Mouse (Mus musculus): ENCODE results near the gene Acer1. TPM values are rescaled to one million over a fixed set of nuclear protein-coding genes. Genes with fewer than 3 reads are reported as not detected.

The Acer1 gene
- polyA plus RNA-seq, 1 experiment from 2014 or later = not detected

- H3K4me3 ChIP-seq (replicated peaks; ENCODE audit: low read length) = no peak overlapping the region
- H3K9ac ChIP-seq (replicated peaks; ENCODE audit: low read depth, low read length) = no peak overlapping the region
- no peak overlapping the region for H3K4me2 ChIP-seq (ENCODE audit: low read length)
- no peak for ATAC-seq
- H3K9me3 ChIP-seq (ENCODE audit: control insufficient read depth, low read length) = no peaks in the 10 kb centered on the region
- H3K27ac ChIP-seq (ENCODE audit: low read length) = no peak overlapping the region
- WGBS = 72% methylated on average over 8 of the region's 8 CpGs
- no peaks in the 10 kb centered on the region for H3K27me3 ChIP-seq (replicated peaks; ENCODE audit: control insufficient read depth, insufficient read depth, low read length)
- no peaks in the 10 kb centered on the region for H3K4me1 ChIP-seq (replicated peaks; ENCODE audit: control insufficient read depth, insufficient read depth, low read length)
- H3K36me3 ChIP-seq (ENCODE audit: control insufficient read depth, insufficient read depth) = no peaks in the 10 kb centered on the region
These were observed 5.2 kb downstream of the Acer1 start for GRCm38 (mm10) chr17:56976531-56977390.

- no peak for ATAC-seq
- no peaks in the 10 kb centered on the region for H3K36me3 ChIP-seq (ENCODE audit: control insufficient read depth, insufficient read depth)
- H3K4me2 ChIP-seq (ENCODE audit: low read length) = no peak overlapping the region
- no peaks in the 10 kb centered on the region for H3K9me3 ChIP-seq (ENCODE audit: control insufficient read depth, low read length)
- no peak overlapping the region for H3K9ac ChIP-seq (replicated peaks; ENCODE audit: low read depth, low read length)
- no peaks in the 10 kb centered on the region for H3K27me3 ChIP-seq (replicated peaks; ENCODE audit: control insufficient read depth, insufficient read depth, low read length)
- H3K4me3 ChIP-seq (replicated peaks; ENCODE audit: low read length) = no peak overlapping the region
- H3K4me1 ChIP-seq (replicated peaks; ENCODE audit: control insufficient read depth, insufficient read depth, low read length) = no peaks in the 10 kb centered on the region
- 71% methylated on average over 3 of the region's 3 CpGs for WGBS
- no peak overlapping the region for H3K27ac ChIP-seq (ENCODE audit: low read length)
These were observed 6.5 kb downstream of the Acer1 start for GRCm38 (mm10) chr17:56975391-56975790.

GRCm38 (mm10) chr17:56974708-56975240 lies 7.2 kb downstream of the Acer1 start:
- no peak for ATAC-seq
- WGBS = 77% methylated on average over 5 of the region's 5 CpGs
- Histone ChIP-seq H3K9me3 (ENCODE audit: control insufficient read depth, low read length) (no peaks in the 10 kb centered on the region), H3K9ac (replicated peaks; ENCODE audit: low read depth, low read length) (no peak overlapping the region), H3K27ac (ENCODE audit: low read length) (no peak overlapping the region), H3K27me3 (replicated peaks; ENCODE audit: control insufficient read depth, insufficient read depth, low read length) (0 out of 2 replicates have a peak, but pooled peaks cover 2% of the 10 kb centered on the region), H3K4me2 (ENCODE audit: low read length) (no peak overlapping the region), H3K4me1 (replicated peaks; ENCODE audit: control insufficient read depth, insufficient read depth, low read length) (no peaks in the 10 kb centered on the region), H3K36me3 (ENCODE audit: control insufficient read depth, insufficient read depth) (no peaks in the 10 kb centered on the region), H3K4me3 (replicated peaks; ENCODE audit: low read length) (no peak overlapping the region)

GRCm38 (mm10) chr17:56973956-56974707 lies 7.8 kb downstream of the Acer1 start:
- H3K4me1 ChIP-seq (replicated peaks; ENCODE audit: control insufficient read depth, insufficient read depth, low read length) = no peaks in the 10 kb centered on the region
- H3K36me3 ChIP-seq (ENCODE audit: control insufficient read depth, insufficient read depth) = no peaks in the 10 kb centered on the region
- H3K4me3 ChIP-seq (replicated peaks; ENCODE audit: low read length) = no peak overlapping the region
- no peak overlapping the region for H3K4me2 ChIP-seq (ENCODE audit: low read length)
- no peak overlapping the region for H3K27ac ChIP-seq (ENCODE audit: low read length)
- 68% methylated on average over 11 of the region's 14 CpGs for WGBS
- H3K27me3 ChIP-seq (replicated peaks; ENCODE audit: control insufficient read depth, insufficient read depth, low read length) = 0 out of 2 replicates have a peak, but pooled peaks cover 5% of the 10 kb centered on the region
- no peak for ATAC-seq
- H3K9ac ChIP-seq (replicated peaks; ENCODE audit: low read depth, low read length) = no peak overlapping the region
- no peaks in the 10 kb centered on the region for H3K9me3 ChIP-seq (ENCODE audit: control insufficient read depth, low read length)

GRCm38 (mm10) chr17:56970081-56970480 lies 11.8 kb downstream of the Acer1 start:
- ATAC-seq = no peak
- Histone ChIP-seq H3K27me3 (replicated peaks; ENCODE audit: control insufficient read depth, insufficient read depth, low read length) (0 out of 2 replicates have a peak, but pooled peaks cover 5% of the 10 kb centered on the region), H3K4me3 (replicated peaks; ENCODE audit: low read length) (no peak overlapping the region), H3K36me3 (ENCODE audit: control insufficient read depth, insufficient read depth) (no peaks in the 10 kb centered on the region), H3K27ac (ENCODE audit: low read length) (no peak overlapping the region), H3K4me1 (replicated peaks; ENCODE audit: control insufficient read depth, insufficient read depth, low read length) (no peaks in the 10 kb centered on the region), H3K9me3 (ENCODE audit: control insufficient read depth, low read length) (no peaks in the 10 kb centered on the region), H3K9ac (replicated peaks; ENCODE audit: low read depth, low read length) (no peak overlapping the region), H3K4me2 (ENCODE audit: low read length) (no peak overlapping the region)
- 70% methylated on average over 5 of the region's 5 CpGs for WGBS

GRCm38 (mm10) chr17:56969321-56969720 lies 12.6 kb downstream of the Acer1 start:
- no peak overlapping the region for H3K4me2 ChIP-seq (ENCODE audit: low read length)
- H3K27ac ChIP-seq (ENCODE audit: low read length) = no peak overlapping the region
- no peak overlapping the region for H3K9ac ChIP-seq (replicated peaks; ENCODE audit: low read depth, low read length)
- H3K4me1 ChIP-seq (replicated peaks; ENCODE audit: control insufficient read depth, insufficient read depth, low read length) = no peaks in the 10 kb centered on the region
- no peaks in the 10 kb centered on the region for H3K9me3 ChIP-seq (ENCODE audit: control insufficient read depth, low read length)
- H3K36me3 ChIP-seq (ENCODE audit: control insufficient read depth, insufficient read depth) = no peaks in the 10 kb centered on the region
- WGBS = 80% methylated on average over 3 of the region's 3 CpGs
- 0 out of 2 replicates have a peak, but pooled peaks cover 5% of the 10 kb centered on the region for H3K27me3 ChIP-seq (replicated peaks; ENCODE audit: control insufficient read depth, insufficient read depth, low read length)
- H3K4me3 ChIP-seq (replicated peaks; ENCODE audit: low read length) = no peak overlapping the region
- no peak for ATAC-seq

GRCm38 (mm10) chr17:56963646-56964045 lies 18.3 kb downstream of the Acer1 start:
- 80% methylated on average over 6 of the region's 6 CpGs for WGBS
- no peaks in the 10 kb centered on the region for H3K9me3 ChIP-seq (ENCODE audit: control insufficient read depth, low read length)
- no peaks in the 10 kb centered on the region for H3K4me1 ChIP-seq (replicated peaks; ENCODE audit: control insufficient read depth, insufficient read depth, low read length)
- H3K27ac ChIP-seq (ENCODE audit: low read length) = no peak overlapping the region
- no peak overlapping the region for H3K4me3 ChIP-seq (replicated peaks; ENCODE audit: low read length)
- H3K36me3 ChIP-seq (ENCODE audit: control insufficient read depth, insufficient read depth) = no peaks in the 10 kb centered on the region
- no peak overlapping the region for H3K4me2 ChIP-seq (ENCODE audit: low read length)
- no peaks in the 10 kb centered on the region for H3K27me3 ChIP-seq (replicated peaks; ENCODE audit: control insufficient read depth, insufficient read depth, low read length)
- no peak for ATAC-seq
- no peak overlapping the region for H3K9ac ChIP-seq (replicated peaks; ENCODE audit: low read depth, low read length)

- no peak overlapping the region for H3K9ac ChIP-seq (replicated peaks; ENCODE audit: low read depth, low read length)
- WGBS = 78% methylated on average over 5 of the region's 5 CpGs
- no peak overlapping the region for H3K4me2 ChIP-seq (ENCODE audit: low read length)
- H3K4me1 ChIP-seq (replicated peaks; ENCODE audit: control insufficient read depth, insufficient read depth, low read length) = no peaks in the 10 kb centered on the region
- no peaks in the 10 kb centered on the region for H3K9me3 ChIP-seq (ENCODE audit: control insufficient read depth, low read length)
- H3K27me3 ChIP-seq (replicated peaks; ENCODE audit: control insufficient read depth, insufficient read depth, low read length) = no peaks in the 10 kb centered on the region
- H3K36me3 ChIP-seq (ENCODE audit: control insufficient read depth, insufficient read depth) = no peaks in the 10 kb centered on the region
- no peak overlapping the region for H3K27ac ChIP-seq (ENCODE audit: low read length)
- no peak for ATAC-seq
- H3K4me3 ChIP-seq (replicated peaks; ENCODE audit: low read length) = no peak overlapping the region
These were observed 19.1 kb downstream of the Acer1 start for GRCm38 (mm10) chr17:56962642-56963405.

- H3K9ac ChIP-seq (replicated peaks; ENCODE audit: low read depth, low read length) = no peak overlapping the region
- 96% methylated on average over 4 of the region's 4 CpGs for WGBS
- no peak for ATAC-seq
These were observed 20.0 kb downstream of the Acer1 start for GRCm38 (mm10) chr17:56961880-56962279.

More at GRCm38 (mm10) chr17:56961880-56962279, 20.0 kb downstream of the Acer1 start:
- Histone ChIP-seq H3K4me1 (replicated peaks; ENCODE audit: control insufficient read depth, insufficient read depth, low read length) (no peaks in the 10 kb centered on the region), H3K4me3 (replicated peaks; ENCODE audit: low read length) (no peak overlapping the region), H3K27me3 (replicated peaks; ENCODE audit: control insufficient read depth, insufficient read depth, low read length) (no peaks in the 10 kb centered on the region), H3K27ac (ENCODE audit: low read length) (no peak overlapping the region), H3K9me3 (ENCODE audit: control insufficient read depth, low read length) (no peaks in the 10 kb centered on the region), H3K4me2 (ENCODE audit: low read length) (no peak overlapping the region), H3K36me3 (ENCODE audit: control insufficient read depth, insufficient read depth) (no peaks in the 10 kb centered on the region)

Data from forebrain, embryonic 16.5 days (tissue).